Mouse (Mus musculus) limb, embryonic 14.5 days (tissue): ENCODE measurements around the gene Tet1. TPM values are rescaled to one million over a fixed set of nuclear protein-coding genes. Genes with fewer than 3 reads are reported as not detected.

ENCODE experiments used
- ATAC-seq: fragments of 200-750 bp; cut with Nextera tagmentation; 2 replicates; pipeline ENCODE4 v1.8.0; 2017; ENCODE audit warnings: low read depth, moderate number of reproducible peaks, moderate TSS enrichment; ENCODE audit not compliant: low FRiP score
- DNase-seq: peaks from one replicate; pipeline ENCODE4 v3.0.0-alpha.2; 2015; ENCODE audit warnings: low spot score
- H3K27ac ChIP-seq: fragments of 300-500 bp; sonication (generic); replicated peaks from 2 replicates; pipeline ENCODE4 v1.5.1; 2014; ENCODE audit warnings: low read depth, mild to moderate bottlenecking, low read length, moderate library complexity, mixed read lengths
- H3K27me3 ChIP-seq: fragments of 300-500 bp; sonication (generic); 2 replicates; pipeline ENCODE4 v1.6.1; 2014; ENCODE audit warnings: low read length, mixed read lengths; ENCODE audit not compliant: control insufficient read depth, insufficient read depth
- H3K36me3 ChIP-seq: fragments of 300-500 bp; sonication (generic); 2 replicates; pipeline ENCODE4 v1.6.1; 2014; ENCODE audit warnings: mild to moderate bottlenecking, low read length, moderate library complexity, mixed read lengths; ENCODE audit not compliant: control insufficient read depth, insufficient read depth
- H3K4me1 ChIP-seq: fragments of 300-500 bp; sonication (generic); 2 replicates; pipeline ENCODE4 v1.6.1; 2014; ENCODE audit warnings: antibody characterized with exemption, low read length, mixed read lengths; ENCODE audit not compliant: control insufficient read depth, insufficient read depth
- H3K4me2 ChIP-seq: fragments of 300-500 bp; sonication (generic); replicated peaks from 2 replicates; pipeline ENCODE4 v1.6.1; 2014; ENCODE audit warnings: low read depth, mild to moderate bottlenecking, low read length, moderate library complexity; ENCODE audit not compliant: severe bottlenecking
- H3K4me3 ChIP-seq: fragments of 300-500 bp; sonication (generic); replicated peaks from 2 replicates; pipeline ENCODE4 v1.5.1; 2014; ENCODE audit warnings: low read length
- H3K9ac ChIP-seq: fragments of 300-500 bp; sonication (generic); 2 replicates; pipeline ENCODE4 v1.6.1; 2014; ENCODE audit warnings: mild to moderate bottlenecking, low read depth, low read length, moderate library complexity; ENCODE audit not compliant: severe bottlenecking
- H3K9me3 ChIP-seq: fragments of 300-500 bp; sonication (generic); 2 replicates; pipeline ENCODE4 v1.6.1; 2016; ENCODE audit warnings: low read length; ENCODE audit not compliant: control insufficient read depth
- POLR2A ChIP-seq: fragments of 200-500 bp; IDR thresholded peaks from 2 replicates; pipeline ENCODE4 v1.8.0; 2012; ENCODE audit warnings: inconsistent platforms, mild to moderate bottlenecking, moderate library complexity, borderline replicate concordance; ENCODE audit not compliant: insufficient read depth, insufficient read length; ENCODE audit errors: extremely low read depth
- WGBS: fragments of 180-500 bp; shearing (Covaris S2); extraction: QIAGEN DNeasy Blood & Tissue Kit; methylation state at CpG from one replicate; pipeline ENCODE4 v1.1.7; 2014; 5-methylcytosine and 5-hydroxymethylcytosine counted together
- polyA plus RNA-seq, 2 experiments: library from polyadenylated mRNA; depleted of rRNA in 1 of 2; stranded (reverse) in 1 of 2; unstranded in 1 of 2; fragments of >200 nt; fragmentation: Nextera tagmentation in 1 of 2; extraction: Ambion mirVana in 1 of 2; gene quantifications; 2 replicates each; pipeline versions ENCODE4 v1.2.1 to v1.2.3; 2012 to 2014

Tet1 gene
- polyA plus RNA-seq, 2 experiments = 5.2 to 30.7 TPM

- peaks cover 10% of the 10 kb centered on the region for H3K36me3 ChIP-seq
- TF ChIP-seq POLR2A = no peak
- no peak overlapping the region for H3K27ac ChIP-seq
- no peak overlapping the region for H3K9ac ChIP-seq
- no peak for DNase-seq
- no peaks in the 10 kb centered on the region for H3K27me3 ChIP-seq
- no peak overlapping the region for H3K4me2 ChIP-seq
- 0 out of 2 replicates have a peak, but pooled peaks cover 7% of the 10 kb centered on the region for H3K4me1 ChIP-seq
- ATAC-seq = no peak
- 91% methylated on average over 4 of the region's 4 CpGs for WGBS
- no peaks in the 10 kb centered on the region for H3K9me3 ChIP-seq
- no peak overlapping the region for H3K4me3 ChIP-seq
Observed at GRCm38 (mm10) chr10:62924096-62924635, 15.4 kb upstream of the Tet1 start.

GRCm38 (mm10) chr10:62920766-62921156 is 12.0 kb upstream of the Tet1 start:
- Histone ChIP-seq H3K27me3 (no peaks in the 10 kb centered on the region), H3K4me2 (peak overlapping the region; percentile 91), H3K9ac (peak overlapping the region; percentile 93), H3K36me3 (no peaks in the 10 kb centered on the region), H3K4me3 (peak overlapping the region; percentile 98), H3K9me3 (no peaks in the 10 kb centered on the region), H3K4me1 (0 out of 2 replicates have a peak, but pooled peaks cover 7% of the 10 kb centered on the region), H3K27ac (peak overlapping the region; percentile 75)
- TF ChIP-seq POLR2A = no peak
- DNase-seq (no peak), ATAC-seq (peak; percentile 51)
- WGBS = 1% methylated on average over 19 of the region's 29 CpGs

- H3K27ac ChIP-seq = peak within 1 kb of the TSS; percentile 75
- H3K27me3 ChIP-seq = no peaks in the 10 kb centered on the region
- H3K9me3 ChIP-seq = no peaks in the 10 kb centered on the region
- peak within 1 kb of the TSS; percentile 98 for H3K4me3 ChIP-seq
- peak; percentile 49; the same call in 1 of the 2 replicates for TF ChIP-seq POLR2A
- H3K36me3 ChIP-seq = no peaks in the 10 kb centered on the region
- DNase-seq (peak; percentile 94), ATAC-seq (peak; percentile 98)
- H3K4me1 ChIP-seq = 0 out of 2 replicates have a peak, but pooled peaks cover 7% of the 10 kb centered on the region
- WGBS = 5% methylated on average over 50 of the region's 50 CpGs
- peak within 1 kb of the TSS; percentile 91 for H3K4me2 ChIP-seq
- H3K9ac ChIP-seq = peak within 1 kb of the TSS; percentile 93
Observed at GRCm38 (mm10) chr10:62919925-62920765, 11.3 kb upstream of the Tet1 start, which contains the start of gene Slc25a16. Gene Slc25a16, plus strand, starts transcription at chr10:62920633.

- 0 out of 2 replicates have a peak, but pooled peaks cover 7% of the 10 kb centered on the region for H3K4me1 ChIP-seq
- H3K4me3 ChIP-seq = no peak overlapping the region
- DNase-seq (no peak), ATAC-seq (no peak)
- no peak for TF ChIP-seq POLR2A
- H3K27me3 ChIP-seq = no peaks in the 10 kb centered on the region
- H3K4me2 ChIP-seq = no peak overlapping the region
- H3K9me3 ChIP-seq = no peaks in the 10 kb centered on the region
- 81% methylated on average over 3 of the region's 3 CpGs for WGBS
- no peak overlapping the region for H3K27ac ChIP-seq
- H3K36me3 ChIP-seq = no peaks in the 10 kb centered on the region
- H3K9ac ChIP-seq = no peak overlapping the region
Observed at GRCm38 (mm10) chr10:62918985-62919384, 10.2 kb upstream of the Tet1 start.

GRCm38 (mm10) chr10:62911120-62911519 is 2.3 kb upstream of the Tet1 start:
- Histone ChIP-seq H3K4me3 (no peak overlapping the region), H3K27ac (no peak overlapping the region), H3K9ac (no peak overlapping the region), H3K4me2 (no peak overlapping the region), H3K27me3 (no peaks in the 10 kb centered on the region), H3K4me1 (no peaks in the 10 kb centered on the region), H3K36me3 (no peaks in the 10 kb centered on the region), H3K9me3 (no peaks in the 10 kb centered on the region)
- DNase-seq (no peak), ATAC-seq (no peak)
- 89% methylated on average over 2 of the region's 2 CpGs for WGBS
- TF ChIP-seq POLR2A = no peak
